Mouse (Mus musculus): ENCODE measurements around the gene Kcnj4. TPM values are rescaled to one million over a fixed set of nuclear protein-coding genes. Genes with fewer than 3 reads are reported as not detected.

Gene Kcnj4
- polyA plus RNA-seq (2015; fragmentation: Nextera tagmentation; extraction: Ambion mirVana) = not detected in 2 replicates

GRCm38 (mm10) chr15:79504707-79505452 lies at the start of gene Kcnj4:
Gene Kcnj4 (minus strand): TSS chr15:79505241.
- Histone ChIP-seq H3K27ac (no peak within 1 kb of the TSS), H3K4me3 (peak within 1 kb of the TSS; percentile 57), H3K9me3 (no peaks in the 10 kb centered on the region), H3K27me3 (peaks cover 98% of the 10 kb centered on the region), H3K4me1 (replicated peaks) (peaks cover 17% of the 10 kb centered on the region), H3K9ac (peak within 1 kb of the TSS; percentile 71), H3K4me2 (peak within 1 kb of the TSS; percentile 99), H3K36me3 (no peaks in the 10 kb centered on the region)
- no peak for ATAC-seq (ENCODE audit: low FRiP score)
- WGBS = 1% methylated on average over 60 of the region's 60 CpGs

DNA sequence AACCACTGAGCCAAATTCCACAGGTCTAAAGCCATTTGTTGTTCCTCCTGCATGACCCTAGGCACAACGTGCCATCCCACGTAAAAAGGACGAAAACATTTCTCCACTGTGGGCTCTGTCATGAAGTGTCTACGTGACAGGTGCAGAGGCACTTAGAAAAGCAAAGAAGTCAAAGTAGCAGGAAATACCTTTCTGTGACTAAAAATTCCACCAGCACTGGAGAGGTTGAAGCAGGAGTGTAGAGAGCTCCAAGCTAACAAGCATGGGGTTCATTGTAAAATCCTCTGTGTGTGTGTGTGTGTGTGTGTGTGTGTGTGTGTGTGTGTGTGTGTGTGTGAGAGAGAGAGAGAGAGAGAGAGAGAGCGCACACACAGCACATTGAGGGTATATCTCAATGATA lies 47.5 kb upstream of the Kcnj4 start:
- WGBS = 92% methylated on average over 5 of the region's 5 CpGs
- H3K36me3 ChIP-seq = no peaks in the 10 kb centered on the region
- no peak overlapping the region for H3K4me2 ChIP-seq
- H3K4me1 ChIP-seq (replicated peaks) = peaks cover 1% of the 10 kb centered on the region; the same call in 1 of the 2 replicates
- no peak overlapping the region for H3K27ac ChIP-seq
- H3K27me3 ChIP-seq = peaks cover 14% of the 10 kb centered on the region; the same call in 1 of the 2 replicates
- H3K9me3 ChIP-seq = no peaks in the 10 kb centered on the region
- no peak overlapping the region for H3K9ac ChIP-seq
- no peak overlapping the region for H3K4me3 ChIP-seq
- ATAC-seq (ENCODE audit: low FRiP score) = no peak

GRCm38 (mm10) chr15:79548226-79548625 lies 43.2 kb upstream of the Kcnj4 start:
- WGBS = 94% methylated on average over 2 of the region's 2 CpGs
- Histone ChIP-seq H3K4me3 (no peak overlapping the region), H3K4me1 (replicated peaks) (peaks cover 29% of the 10 kb centered on the region), H3K9me3 (no peaks in the 10 kb centered on the region), H3K27me3 (peaks cover 9% of the 10 kb centered on the region; the same call in 1 of the 2 replicates), H3K9ac (no peak overlapping the region), H3K4me2 (no peak overlapping the region), H3K27ac (no peak overlapping the region), H3K36me3 (peaks cover 9% of the 10 kb centered on the region)
- no peak for ATAC-seq (ENCODE audit: low FRiP score)

DNA sequence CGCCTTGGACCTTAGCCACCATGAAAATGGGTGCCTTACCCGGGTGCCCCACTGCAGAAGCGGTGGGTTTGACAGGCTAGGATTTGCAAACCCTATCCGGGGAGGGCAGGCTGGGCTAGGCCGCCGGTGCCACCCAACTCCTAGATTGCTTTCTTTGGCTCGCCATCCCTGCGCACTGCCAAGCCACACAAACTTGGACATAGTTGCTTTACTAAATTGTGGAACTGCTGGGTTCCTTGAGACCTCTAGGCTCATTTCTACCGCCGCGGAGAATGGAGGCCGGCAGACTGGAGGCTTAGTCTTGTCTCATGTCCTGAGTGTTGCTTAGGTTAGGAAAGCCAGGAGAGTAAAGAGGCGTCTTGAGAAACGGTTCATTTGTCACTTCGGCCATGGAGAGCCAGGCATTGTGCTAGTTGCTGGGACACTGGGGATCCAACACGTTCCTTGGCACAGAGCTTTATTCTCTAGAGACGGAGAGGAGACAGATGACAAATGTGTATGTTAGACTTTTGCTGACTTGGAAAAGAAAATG lies 42.3 kb upstream of the Kcnj4 start:
- Histone ChIP-seq H3K27ac (peak overlapping the region; percentile 99), H3K27me3 (peaks cover 9% of the 10 kb centered on the region; the same call in 1 of the 2 replicates), H3K9ac (peak overlapping the region; percentile 74), H3K36me3 (peaks cover 18% of the 10 kb centered on the region), H3K4me3 (peak overlapping the region; percentile 89), H3K9me3 (no peaks in the 10 kb centered on the region), H3K4me1 (replicated peaks) (peaks cover 34% of the 10 kb centered on the region), H3K4me2 (peak overlapping the region; percentile 57)
- ATAC-seq (ENCODE audit: low FRiP score) = peak; percentile 21
- WGBS = 76% methylated on average over 17 of the region's 17 CpGs

DNA sequence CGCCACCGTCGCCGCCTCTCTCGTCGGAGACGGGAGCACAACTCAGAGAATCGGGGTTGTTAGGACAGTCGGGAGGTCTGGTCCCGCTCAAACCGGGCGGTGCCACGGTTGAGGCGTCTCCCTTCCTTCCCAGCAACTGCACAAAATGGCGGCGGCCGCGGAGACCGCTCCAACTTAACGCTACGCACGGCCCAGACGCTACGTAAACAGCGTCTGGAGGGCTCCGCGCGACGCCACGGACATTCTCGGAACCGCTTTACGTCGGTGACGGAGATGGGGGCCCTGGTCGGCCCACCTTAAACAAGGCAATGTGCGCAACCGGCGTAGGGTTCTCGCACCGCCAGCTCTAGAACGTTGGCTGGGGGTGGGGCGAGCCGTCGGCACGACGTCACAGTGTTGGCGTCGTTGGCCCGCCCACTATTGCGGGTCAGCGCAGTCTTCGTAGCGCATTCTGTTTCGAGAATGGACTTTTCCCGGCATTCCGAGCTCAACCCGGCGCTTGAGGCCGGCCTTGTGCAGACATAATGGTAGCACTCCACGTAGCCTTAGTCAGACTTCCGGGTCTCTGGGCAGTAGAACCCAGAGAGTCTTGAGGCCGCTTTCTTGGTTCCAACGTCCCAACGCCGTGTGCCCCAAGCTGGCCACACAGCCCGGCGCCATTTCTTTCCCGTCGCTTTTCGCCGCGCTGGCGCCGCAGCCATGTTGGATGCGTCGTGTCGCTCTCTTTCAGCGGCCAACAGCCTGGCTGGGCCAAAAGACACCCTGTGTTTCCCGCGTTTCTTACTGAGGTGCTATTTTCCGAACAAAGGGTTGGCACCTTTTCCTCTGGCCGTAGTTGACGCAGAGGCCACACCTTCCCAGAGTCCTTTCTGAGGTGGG lies 41.6 kb upstream of the Kcnj4 start, which contains the start of gene Ddx17:
Gene Ddx17 (minus strand): TSS at position 332 of the 879 bp plus-strand sequence.
- WGBS = 2% methylated on average over 81 of the region's 84 CpGs
- H3K4me3 ChIP-seq = peak within 1 kb of the TSS; percentile 89

GRCm38 (mm10) chr15:79545921-79546399 lies 40.9 kb upstream of the Kcnj4 start:
- ATAC-seq (ENCODE audit: low FRiP score) = peak; percentile 77
- no peaks in the 10 kb centered on the region for H3K9me3 ChIP-seq
- peaks cover 31% of the 10 kb centered on the region for H3K36me3 ChIP-seq
- H3K4me1 ChIP-seq (replicated peaks) = peaks cover 37% of the 10 kb centered on the region
- H3K27ac ChIP-seq = peak overlapping the region; percentile 99
- H3K27me3 ChIP-seq = peaks cover 4% of the 10 kb centered on the region; the same call in 1 of the 2 replicates
- H3K4me2 ChIP-seq = peak overlapping the region; percentile 81
- WGBS = under 1% methylated on average over 50 of the region's 52 CpGs
- peak overlapping the region; percentile 89 for H3K4me3 ChIP-seq
- peak overlapping the region; percentile 98 for H3K9ac ChIP-seq

More for the DNA sequence above, 41.6 kb upstream of the Kcnj4 start, which contains the start of gene Ddx17:
- H3K9me3 ChIP-seq = no peaks in the 10 kb centered on the region
- peak within 1 kb of the TSS; percentile 98 for H3K9ac ChIP-seq
- H3K27ac ChIP-seq = peak within 1 kb of the TSS; percentile 99
- peak; percentile 98 for ATAC-seq (ENCODE audit: low FRiP score)
- H3K4me2 ChIP-seq = peak within 1 kb of the TSS; percentile 81
- peaks cover 6% of the 10 kb centered on the region; the same call in 1 of the 2 replicates for H3K27me3 ChIP-seq
- H3K36me3 ChIP-seq = peaks cover 25% of the 10 kb centered on the region
- peaks cover 37% of the 10 kb centered on the region for H3K4me1 ChIP-seq (replicated peaks)

DNA sequence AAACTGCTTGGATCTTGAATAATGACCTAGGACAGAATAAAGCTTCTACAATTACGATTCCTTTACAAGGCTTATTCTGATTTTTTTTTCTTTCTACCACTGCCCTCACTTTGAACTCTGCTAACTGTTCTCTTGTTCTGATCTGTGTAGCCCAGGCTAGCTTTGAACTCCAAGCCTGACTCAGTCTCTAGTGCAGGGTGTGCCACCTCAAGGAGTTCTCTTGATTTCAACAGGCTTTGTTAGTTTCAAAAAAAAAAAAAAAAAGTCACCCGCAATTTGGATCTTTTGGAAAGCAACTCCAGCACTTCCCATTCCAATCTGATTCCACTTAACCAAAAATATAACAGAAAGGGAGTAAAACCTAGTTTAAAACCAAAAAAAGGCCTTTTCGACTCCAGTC lies 40.5 kb upstream of the Kcnj4 start:
- H3K4me2 ChIP-seq = peak overlapping the region; percentile 81
- H3K9ac ChIP-seq = peak overlapping the region; percentile 98
- peak overlapping the region; percentile 89 for H3K4me3 ChIP-seq
- ATAC-seq (ENCODE audit: low FRiP score) = no peak
- H3K27ac ChIP-seq = peak overlapping the region; percentile 99
- H3K9me3 ChIP-seq = no peaks in the 10 kb centered on the region
- 4% methylated on average over 3 of the region's 3 CpGs for WGBS
- peaks cover 42% of the 10 kb centered on the region for H3K4me1 ChIP-seq (replicated peaks)
- no peaks in the 10 kb centered on the region for H3K27me3 ChIP-seq
- H3K36me3 ChIP-seq = peaks cover 35% of the 10 kb centered on the region

DNA sequence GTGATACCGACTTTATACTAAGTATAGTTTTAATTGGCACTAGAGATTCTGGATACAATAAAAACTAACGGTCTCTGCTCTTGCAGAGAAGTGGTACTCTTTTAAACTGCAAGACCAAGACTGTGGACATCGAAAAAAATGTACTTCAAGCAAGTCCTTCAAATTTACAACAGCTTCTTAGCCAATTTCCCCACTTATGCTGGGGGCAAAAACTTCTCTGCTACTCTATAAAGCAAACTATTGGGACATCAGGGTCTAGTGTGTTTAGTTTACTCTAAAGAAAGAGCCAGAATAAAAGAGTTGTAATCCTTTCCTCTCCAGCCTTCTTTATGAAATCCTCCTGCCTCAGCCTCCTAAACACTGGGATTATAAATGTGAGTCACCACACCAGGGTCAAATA lies 38.9 kb upstream of the Kcnj4 start:
- H3K4me2 ChIP-seq = peak overlapping the region; percentile 81
- H3K4me3 ChIP-seq = peak overlapping the region; percentile 89
- 94% methylated on average over 3 of the region's 3 CpGs for WGBS
- H3K27me3 ChIP-seq = no peaks in the 10 kb centered on the region
- H3K27ac ChIP-seq = no peak overlapping the region
- no peak for ATAC-seq (ENCODE audit: low FRiP score)
- H3K9ac ChIP-seq = no peak overlapping the region
- peaks cover 51% of the 10 kb centered on the region for H3K36me3 ChIP-seq
- H3K9me3 ChIP-seq = no peaks in the 10 kb centered on the region
- peaks cover 45% of the 10 kb centered on the region for H3K4me1 ChIP-seq (replicated peaks)

GRCm38 (mm10) chr15:79533796-79534195 lies 28.8 kb upstream of the Kcnj4 start:
- Histone ChIP-seq H3K27me3 (no peaks in the 10 kb centered on the region), H3K4me1 (replicated peaks) (no peaks in the 10 kb centered on the region), H3K36me3 (peaks cover 98% of the 10 kb centered on the region), H3K4me2 (no peak overlapping the region), H3K4me3 (no peak overlapping the region), H3K9ac (no peak overlapping the region), H3K9me3 (no peaks in the 10 kb centered on the region), H3K27ac (no peak overlapping the region)
- no peak for ATAC-seq (ENCODE audit: low FRiP score)
- WGBS = 91% methylated on average over 3 of the region's 3 CpGs

- 78% methylated on average over 7 of the region's 7 CpGs for WGBS
- no peak overlapping the region for H3K27ac ChIP-seq
- no peaks in the 10 kb centered on the region for H3K4me1 ChIP-seq (replicated peaks)
- no peaks in the 10 kb centered on the region for H3K9me3 ChIP-seq
- H3K9ac ChIP-seq = no peak overlapping the region
- no peak overlapping the region for H3K4me2 ChIP-seq
- H3K4me3 ChIP-seq = no peak overlapping the region
- peaks cover 89% of the 10 kb centered on the region for H3K36me3 ChIP-seq
- no peaks in the 10 kb centered on the region for H3K27me3 ChIP-seq
- no peak for ATAC-seq (ENCODE audit: low FRiP score)
These were observed 24.9 kb upstream of the Kcnj4 start for GRCm38 (mm10) chr15:79529935-79530334.

- H3K4me3 ChIP-seq = no peak overlapping the region
- H3K27ac ChIP-seq = 0 out of 2 replicates have a peak overlapping the region, but pooled peaks have one; percentile 4
- ATAC-seq (ENCODE audit: low FRiP score) = no peak
- H3K9me3 ChIP-seq = no peaks in the 10 kb centered on the region
- WGBS = 82% methylated on average over 5 of the region's 5 CpGs
- H3K36me3 ChIP-seq = peaks cover 76% of the 10 kb centered on the region
- H3K4me2 ChIP-seq = no peak overlapping the region
- H3K4me1 ChIP-seq (replicated peaks) = no peaks in the 10 kb centered on the region
- no peaks in the 10 kb centered on the region for H3K27me3 ChIP-seq
- no peak overlapping the region for H3K9ac ChIP-seq
These were observed 23.1 kb upstream of the Kcnj4 start for GRCm38 (mm10) chr15:79527991-79528639.

Data from hindbrain, embryonic 13.5 days (tissue).